Mouse (Mus musculus) forebrain, embryonic 12.5 days (tissue): ENCODE results near the gene Rspry1. TPM values are rescaled to one million over a fixed set of nuclear protein-coding genes. Genes with fewer than 3 reads are reported as not detected.

Experiments
- ATAC-seq: fragments of 200-750 bp; cut with Nextera tagmentation; 2 replicates; pipeline ENCODE4 v1.8.0; 2017; ENCODE audit warnings: moderate TSS enrichment; ENCODE audit not compliant: low FRiP score
- H3K27ac ChIP-seq: fragments of 300-500 bp; sonication (generic); 2 replicates; pipeline ENCODE4 v1.5.1; 2016; ENCODE audit warnings: mild to moderate bottlenecking
- H3K27me3 ChIP-seq: fragments of 300-500 bp; sonication (generic); 2 replicates; pipeline ENCODE4 v1.6.1; 2016; ENCODE audit warnings: mild to moderate bottlenecking
- H3K36me3 ChIP-seq: fragments of 300-500 bp; sonication (generic); replicated peaks from 2 replicates; pipeline ENCODE4 v1.6.1; 2016; ENCODE audit warnings: mild to moderate bottlenecking
- H3K4me1 ChIP-seq: fragments of 300-500 bp; sonication (generic); 2 replicates; pipeline ENCODE4 v1.6.1; 2016
- H3K4me2 ChIP-seq: fragments of 300-500 bp; sonication (generic); 2 replicates; pipeline ENCODE4 v1.6.1; 2016; ENCODE audit warnings: mild to moderate bottlenecking, moderate library complexity
- H3K4me3 ChIP-seq: fragments of 300-500 bp; sonication (generic); replicated peaks from 2 replicates; pipeline ENCODE4 v1.5.1; 2016; ENCODE audit warnings: mild to moderate bottlenecking
- H3K9ac ChIP-seq: fragments of 300-500 bp; sonication (generic); 2 replicates; pipeline ENCODE4 v1.6.1; 2016; ENCODE audit warnings: mild to moderate bottlenecking
- H3K9me3 ChIP-seq: fragments of 300-500 bp; sonication (generic); 2 replicates; pipeline ENCODE4 v1.6.1; 2016
- WGBS: fragments of 180-500 bp; shearing (Covaris S2); methylation state at CpG from one replicate; pipeline ENCODE4 v1.1.7; 2016; 5-methylcytosine and 5-hydroxymethylcytosine counted together
- polyA plus RNA-seq: library from polyadenylated mRNA; unstranded; fragments of >200 nt; fragmentation: Nextera tagmentation; extraction: Ambion mirVana; gene quantifications from 2 replicates; pipeline ENCODE4 v1.2.1, GENCODE M21; 2016

Rspry1 gene
- 53.4 and 54.7 TPM in 2 replicates for polyA plus RNA-seq

- no peaks in the 10 kb centered on the region for H3K27me3 ChIP-seq
- peak within 1 kb of the TSS; percentile 97 for H3K4me3 ChIP-seq
Measured at GRCm38 (mm10) chr8:94601607-94602385, at the start of gene Rspry1, which contains the start of gene Fam192a. Gene Rspry1, plus strand, starts transcription at chr8:94601937. Gene Fam192a, minus strand, starts transcription at chr8:94601997.

GRCm38 (mm10) chr8:94552696-94553095, 49.0 kb upstream of the Rspry1 start:
- ATAC-seq, result no peak
- no peak overlapping the region for H3K9ac ChIP-seq
- H3K36me3 ChIP-seq, result no peaks in the 10 kb centered on the region
- H3K4me2 ChIP-seq, result no peak overlapping the region
- H3K4me1 ChIP-seq, result peaks cover 45% of the 10 kb centered on the region
- H3K27ac ChIP-seq, result peak overlapping the region; percentile 92
- 89% methylated on average over 2 of the region's 2 CpGs for WGBS
- no peak overlapping the region for H3K4me3 ChIP-seq
- no peaks in the 10 kb centered on the region for H3K9me3 ChIP-seq
- no peaks in the 10 kb centered on the region for H3K27me3 ChIP-seq

More at GRCm38 (mm10) chr8:94601607-94602385, at the start of gene Rspry1, which contains the start of gene Fam192a:
- H3K4me1 ChIP-seq, result peaks cover 26% of the 10 kb centered on the region
- H3K4me2 ChIP-seq, result peak within 1 kb of the TSS; percentile 98
- no peaks in the 10 kb centered on the region for H3K9me3 ChIP-seq
- under 1% methylated on average over 55 of the region's 55 CpGs for WGBS
- no peaks in the 10 kb centered on the region for H3K36me3 ChIP-seq
- ATAC-seq, result peak; percentile 99
- peak within 1 kb of the TSS; percentile 89 for H3K27ac ChIP-seq
- peak within 1 kb of the TSS; percentile 94 for H3K9ac ChIP-seq

GRCm38 (mm10) chr8:94557281-94557680, 44.5 kb upstream of the Rspry1 start:
- H3K9ac ChIP-seq, result no peak overlapping the region
- H3K4me2 ChIP-seq, result no peak overlapping the region
- H3K27ac ChIP-seq, result no peak overlapping the region
- H3K9me3 ChIP-seq, result no peaks in the 10 kb centered on the region
- peaks cover 27% of the 10 kb centered on the region for H3K4me1 ChIP-seq
- H3K4me3 ChIP-seq, result no peak overlapping the region
- ATAC-seq, result no peak
- 73% methylated on average over 3 of the region's 3 CpGs for WGBS
- H3K27me3 ChIP-seq, result no peaks in the 10 kb centered on the region
- H3K36me3 ChIP-seq, result no peaks in the 10 kb centered on the region

GRCm38 (mm10) chr8:94561256-94561655, 40.5 kb upstream of the Rspry1 start:
- Histone ChIP-seq H3K4me1 (peaks cover 26% of the 10 kb centered on the region), H3K9me3 (no peaks in the 10 kb centered on the region), H3K36me3 (no peaks in the 10 kb centered on the region; the same call in 1 of the 2 replicates), H3K4me3 (no peak overlapping the region), H3K9ac (no peak overlapping the region), H3K27me3 (no peaks in the 10 kb centered on the region), H3K27ac (peak overlapping the region; percentile 50; the same call in 1 of the 2 replicates), H3K4me2 (no peak overlapping the region)
- ATAC-seq, result peak; percentile 85
- WGBS, result 35% methylated on average over 5 of the region's 5 CpGs

GRCm38 (mm10) chr8:94564421-94564820, 37.3 kb upstream of the Rspry1 start:
- Histone ChIP-seq H3K36me3 (no peaks in the 10 kb centered on the region; the same call in 1 of the 2 replicates), H3K4me3 (no peak overlapping the region), H3K9ac (no peak overlapping the region), H3K4me1 (peaks cover 47% of the 10 kb centered on the region), H3K4me2 (no peak overlapping the region), H3K9me3 (no peaks in the 10 kb centered on the region), H3K27ac (no peak overlapping the region), H3K27me3 (no peaks in the 10 kb centered on the region)
- no peak for ATAC-seq

GRCm38 (mm10) chr8:94566033-94566432, 35.7 kb upstream of the Rspry1 start:
- H3K9me3 ChIP-seq, result no peaks in the 10 kb centered on the region
- 87% methylated on average over 6 of the region's 6 CpGs for WGBS
- no peaks in the 10 kb centered on the region for H3K27me3 ChIP-seq
- H3K27ac ChIP-seq, result peak overlapping the region; percentile 76
- H3K4me2 ChIP-seq, result no peak overlapping the region
- H3K36me3 ChIP-seq, result no peaks in the 10 kb centered on the region; the same call in 1 of the 2 replicates
- no peak overlapping the region for H3K9ac ChIP-seq
- no peak overlapping the region for H3K4me3 ChIP-seq
- H3K4me1 ChIP-seq, result peaks cover 42% of the 10 kb centered on the region
- ATAC-seq, result no peak

GRCm38 (mm10) chr8:94566446-94567158, 35.1 kb upstream of the Rspry1 start:
- H3K27me3 ChIP-seq, result no peaks in the 10 kb centered on the region
- WGBS, result 43% methylated on average over 15 of the region's 15 CpGs
- H3K9ac ChIP-seq, result no peak overlapping the region
- H3K9me3 ChIP-seq, result no peaks in the 10 kb centered on the region
- ATAC-seq, result peak; percentile 39
- peak overlapping the region; percentile 76 for H3K27ac ChIP-seq
- H3K4me2 ChIP-seq, result peak overlapping the region; percentile 15
- H3K36me3 ChIP-seq, result no peaks in the 10 kb centered on the region; the same call in 1 of the 2 replicates
- no peak overlapping the region for H3K4me3 ChIP-seq
- peaks cover 37% of the 10 kb centered on the region for H3K4me1 ChIP-seq

GRCm38 (mm10) chr8:94567159-94567849, 34.4 kb upstream of the Rspry1 start:
- Histone ChIP-seq H3K36me3 (no peaks in the 10 kb centered on the region; the same call in 1 of the 2 replicates), H3K27ac (peak overlapping the region; percentile 76), H3K4me2 (peak overlapping the region; percentile 15), H3K27me3 (no peaks in the 10 kb centered on the region), H3K9ac (no peak overlapping the region), H3K4me1 (peaks cover 32% of the 10 kb centered on the region), H3K4me3 (no peak overlapping the region), H3K9me3 (no peaks in the 10 kb centered on the region)
- peak; percentile 93 for ATAC-seq
- WGBS, result 53% methylated on average over 8 of the region's 8 CpGs

- peaks cover 4% of the 10 kb centered on the region for H3K36me3 ChIP-seq
- no peak for ATAC-seq
- H3K27ac ChIP-seq, result peak overlapping the region; percentile 20; the same call in 1 of the 2 replicates
- H3K27me3 ChIP-seq, result no peaks in the 10 kb centered on the region
- H3K4me1 ChIP-seq, result peaks cover 32% of the 10 kb centered on the region
- no peak overlapping the region for H3K4me2 ChIP-seq
- no peaks in the 10 kb centered on the region for H3K9me3 ChIP-seq
- WGBS, result 88% methylated on average over 8 of the region's 8 CpGs
- H3K9ac ChIP-seq, result no peak overlapping the region
- H3K4me3 ChIP-seq, result no peak overlapping the region
Measured at GRCm38 (mm10) chr8:94568098-94568497, 33.6 kb upstream of the Rspry1 start.

GRCm38 (mm10) chr8:94569419-94569818, 32.3 kb upstream of the Rspry1 start:
- H3K9ac ChIP-seq, result no peak overlapping the region
- 78% methylated on average over 1 of the region's 1 CpGs for WGBS
- H3K27ac ChIP-seq, result peak overlapping the region; percentile 2; the same call in 1 of the 2 replicates
- no peak for ATAC-seq
- peaks cover 30% of the 10 kb centered on the region for H3K4me1 ChIP-seq
- H3K27me3 ChIP-seq, result no peaks in the 10 kb centered on the region
- H3K4me3 ChIP-seq, result no peak overlapping the region
- no peak overlapping the region for H3K4me2 ChIP-seq
- H3K9me3 ChIP-seq, result no peaks in the 10 kb centered on the region
- peaks cover 18% of the 10 kb centered on the region for H3K36me3 ChIP-seq

GRCm38 (mm10) chr8:94571896-94572295, 29.8 kb upstream of the Rspry1 start:
- Histone ChIP-seq H3K4me3 (no peak overlapping the region), H3K9me3 (no peaks in the 10 kb centered on the region), H3K9ac (no peak overlapping the region), H3K27ac (no peak overlapping the region), H3K27me3 (no peaks in the 10 kb centered on the region), H3K4me1 (peaks cover 18% of the 10 kb centered on the region), H3K36me3 (peaks cover 42% of the 10 kb centered on the region), H3K4me2 (no peak overlapping the region)
- 85% methylated on average over 2 of the region's 2 CpGs for WGBS
- ATAC-seq, result no peak
